Mouse (Mus musculus) right cerebral cortex, postnatal 10 days (tissue): Measurements from ENCODE around the gene Gm21913.
"Not testable (repeated sequence)": the region's sequence is repeated elsewhere in the genome, so short reads cannot be mapped to it uniquely, and the experiment has no call there.

Source experiments
- DNase-seq, 2 experiments: peaks; one replicate each; pipeline ENCODE4 v3.0.0; 2021; ENCODE audit warnings: low spot score in 2 of 2

Gm21913 gene

GRCm38 (mm10) chrY:74623596-74623995 lies at the start of gene Gm21913:
Gene Gm21913 (plus strand): TSS chrY:74623896.
- DNase-seq = not testable (repeated sequence)
